Mouse (Mus musculus) thymus, postnatal 4 days (tissue): ENCODE data around the gene Taok3.
A peak's percentile ranks its signal among the peaks of the same experiment; 100 is the strongest.

ENCODE experiments used
- DNase-seq: peaks from one replicate; pipeline ENCODE4 v3.0.0; 2021

Taok3 gene

DNA sequence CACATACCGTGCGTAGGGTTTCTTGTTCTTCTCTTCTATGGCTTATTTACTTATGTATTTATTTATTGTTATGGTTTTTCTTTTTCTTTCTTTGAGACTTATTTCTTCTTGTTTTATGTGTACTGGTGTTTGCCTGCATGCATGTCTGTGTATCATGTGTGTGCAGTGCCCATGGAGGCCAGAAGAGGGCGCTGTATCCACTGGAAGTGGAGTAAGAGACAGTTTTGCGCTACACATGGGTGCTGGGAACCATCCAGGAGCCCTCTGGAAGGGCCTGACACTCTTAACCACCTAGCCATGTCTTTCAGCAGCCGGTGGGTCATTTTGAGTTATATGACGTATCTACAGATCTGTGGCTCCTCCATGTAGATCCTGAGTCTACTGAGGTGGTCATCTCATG is 64.9 kb downstream of the Taok3 start:
- no peak for DNase-seq

DNA sequence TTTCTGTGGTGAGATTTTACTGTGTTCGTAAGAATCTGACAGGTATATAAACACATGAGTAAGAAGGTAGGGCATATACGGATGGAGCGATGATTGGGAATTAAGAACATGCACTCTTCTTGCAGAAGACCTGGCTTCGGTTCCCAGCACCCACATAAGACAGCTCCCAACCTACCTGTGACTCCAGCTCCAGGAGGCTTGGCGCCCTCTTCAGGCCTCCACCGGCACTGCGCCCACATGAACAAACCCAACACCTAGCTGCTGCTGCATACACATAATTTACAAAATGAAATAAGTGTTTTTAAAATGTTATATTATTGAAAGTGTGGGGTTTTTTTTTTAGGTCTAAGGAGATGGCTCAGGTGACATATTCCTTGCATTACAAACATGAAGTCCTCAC is 65.7 kb downstream of the Taok3 start:
- peak; percentile 50 for DNase-seq

DNA sequence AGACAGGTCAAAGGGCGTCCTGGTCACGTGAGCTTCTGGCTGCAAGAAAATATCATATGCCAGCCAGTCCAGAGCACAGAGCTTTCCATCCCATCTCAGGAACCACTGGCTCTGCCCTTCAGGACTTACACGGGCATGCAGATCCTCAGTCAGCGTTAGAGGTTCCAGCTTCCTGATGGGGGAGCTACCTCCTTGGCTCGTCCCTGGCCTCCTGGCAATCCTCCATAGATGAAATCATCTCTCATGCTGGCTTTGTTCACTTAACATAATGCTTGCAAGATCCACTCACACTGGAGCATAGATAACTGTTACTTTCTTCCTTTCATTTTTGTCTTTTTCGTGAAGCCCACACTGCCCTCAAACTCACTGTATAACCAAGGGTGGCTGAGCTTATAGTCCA is 72.1 kb downstream of the Taok3 start:
- DNase-seq, result no peak

DNA sequence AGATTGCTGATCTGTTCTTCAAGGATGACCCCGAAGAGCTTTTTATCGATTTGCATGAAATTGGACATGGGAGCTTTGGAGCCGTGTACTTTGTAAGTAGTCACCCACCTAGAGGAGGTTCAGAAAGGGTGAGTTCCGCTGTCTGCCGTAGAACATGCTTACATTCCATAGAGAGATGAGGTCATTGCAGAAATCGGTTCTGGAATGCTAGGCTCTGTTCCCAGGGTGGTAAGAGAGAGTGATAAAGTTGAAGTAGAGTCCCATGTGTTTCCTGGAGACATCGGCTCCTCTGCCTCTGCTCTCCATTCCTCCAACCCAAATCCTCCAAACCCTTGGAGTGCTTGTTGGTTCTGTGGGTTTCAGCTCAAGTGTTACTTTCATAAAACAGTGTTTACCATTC is 73.8 kb downstream of the Taok3 start:
- no peak for DNase-seq

DNA sequence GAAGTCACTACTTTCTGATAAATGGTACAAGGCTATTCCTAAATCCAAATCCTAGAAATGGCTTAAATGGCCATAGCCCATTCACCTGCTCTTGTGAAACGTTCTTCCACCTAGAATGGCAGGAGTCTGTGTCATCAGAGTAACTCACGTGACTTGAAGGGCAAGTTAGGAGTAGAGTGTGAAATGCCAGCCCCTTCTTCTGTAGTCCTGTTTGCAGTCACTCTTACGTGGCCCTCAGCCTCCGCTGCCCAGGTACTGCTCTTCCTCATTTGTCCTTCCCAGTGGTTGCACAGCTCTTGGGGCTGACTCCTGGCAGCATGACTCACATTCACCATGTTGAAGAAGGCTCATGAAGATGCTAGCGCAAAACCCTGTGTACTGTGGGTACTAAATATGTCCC is 74.7 kb downstream of the Taok3 start:
- DNase-seq, result no peak

DNA sequence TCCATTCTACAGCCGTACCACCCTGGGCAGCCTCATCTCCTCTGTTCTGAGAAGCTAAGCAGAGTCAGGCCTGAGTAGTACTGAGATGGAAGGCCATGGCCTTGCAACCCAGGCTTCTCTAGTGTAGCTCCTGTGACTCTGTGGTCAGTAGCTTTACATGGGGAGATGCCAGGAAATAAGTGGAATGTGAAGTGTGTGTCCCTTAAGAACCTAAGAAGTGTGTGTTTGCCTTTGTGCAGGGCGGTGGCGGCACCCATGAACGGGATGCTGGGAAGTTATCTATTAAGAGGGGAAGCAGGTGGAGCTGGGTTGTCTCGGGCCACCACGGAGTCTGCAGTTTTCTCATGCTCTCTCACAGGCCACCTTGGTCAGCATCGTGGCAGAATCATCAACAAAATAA is 76.6 kb downstream of the Taok3 start:
- no peak for DNase-seq

DNA sequence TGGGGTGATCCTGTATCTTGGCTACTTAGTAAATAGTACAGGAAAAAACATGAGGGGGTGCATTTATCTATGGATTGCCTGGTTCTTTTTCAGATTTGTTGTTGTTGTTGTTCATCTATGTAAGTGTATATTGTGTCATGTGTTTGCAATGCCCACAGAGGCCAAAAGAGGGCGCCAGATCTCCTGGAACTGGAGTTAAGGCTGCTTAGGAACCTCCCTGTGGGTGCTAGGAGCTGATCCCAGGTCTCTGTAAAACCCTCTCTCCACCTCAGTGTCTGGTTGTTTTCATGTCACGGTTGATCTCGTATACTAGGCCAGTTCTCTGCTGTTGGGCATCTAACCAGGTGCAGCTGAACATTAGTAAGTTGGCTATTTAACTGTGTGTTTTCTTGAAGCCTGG is 78.5 kb downstream of the Taok3 start:
- no peak for DNase-seq

DNA sequence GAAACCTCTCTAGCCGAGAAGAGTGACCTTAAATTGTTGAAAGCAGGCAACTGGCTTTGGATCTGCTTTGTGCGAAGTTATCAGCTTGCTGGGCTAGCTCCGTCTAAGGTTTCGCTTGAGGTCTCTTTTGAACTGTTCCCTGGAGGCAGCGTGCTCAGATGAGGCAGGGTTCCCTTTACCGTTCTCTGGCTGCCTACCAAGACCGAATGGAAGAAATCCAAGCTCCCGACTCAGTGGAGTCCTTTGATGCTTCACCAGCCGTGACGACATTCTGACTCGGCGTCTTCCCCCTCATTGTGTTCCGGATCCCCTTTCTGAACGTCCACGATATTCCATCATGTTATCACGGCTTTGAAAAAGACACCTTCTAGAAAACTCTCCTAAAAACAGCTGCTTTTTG is 87.4 kb downstream of the Taok3 start:
- no peak for DNase-seq

DNA sequence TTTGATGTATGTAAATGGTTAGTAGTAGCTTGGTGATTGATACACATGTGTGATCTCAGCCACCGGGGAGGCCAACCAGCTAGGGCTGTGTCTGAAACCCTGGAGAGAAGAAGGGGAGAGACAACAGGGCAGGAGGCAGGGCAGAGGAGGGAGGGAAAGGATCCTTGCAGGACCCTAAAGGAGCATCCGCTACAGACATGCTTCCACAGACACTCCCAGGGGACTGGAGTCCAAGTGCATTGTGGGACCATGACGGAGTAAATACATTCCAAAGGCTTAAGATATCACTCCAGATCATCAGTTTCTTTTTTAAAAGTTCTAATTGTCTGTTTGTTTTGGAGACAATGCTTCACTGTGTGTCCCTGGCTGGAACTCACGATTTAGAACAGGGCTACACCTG is 94.1 kb downstream of the Taok3 start:
- no peak for DNase-seq

DNA sequence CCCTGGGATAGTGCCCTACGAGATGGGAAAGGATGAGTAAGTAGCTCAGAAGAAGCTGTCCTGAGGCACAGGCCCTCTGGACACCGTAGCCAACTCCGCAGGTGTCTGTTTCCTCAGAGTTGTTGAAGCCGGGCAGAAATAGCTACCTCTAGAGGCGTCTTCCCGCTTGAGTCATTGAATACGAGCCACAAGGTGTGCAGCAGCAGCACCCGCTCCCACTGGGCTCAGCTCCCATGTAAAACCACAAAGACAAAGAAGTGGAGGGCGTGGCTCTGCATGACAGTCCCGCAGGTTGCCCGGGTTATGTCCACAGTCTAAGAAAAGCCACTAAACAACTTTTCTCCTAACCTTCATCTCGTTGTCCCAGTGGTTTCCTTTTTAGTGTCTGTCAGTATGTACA is 111.1 kb downstream of the Taok3 start:
- no peak for DNase-seq

DNA sequence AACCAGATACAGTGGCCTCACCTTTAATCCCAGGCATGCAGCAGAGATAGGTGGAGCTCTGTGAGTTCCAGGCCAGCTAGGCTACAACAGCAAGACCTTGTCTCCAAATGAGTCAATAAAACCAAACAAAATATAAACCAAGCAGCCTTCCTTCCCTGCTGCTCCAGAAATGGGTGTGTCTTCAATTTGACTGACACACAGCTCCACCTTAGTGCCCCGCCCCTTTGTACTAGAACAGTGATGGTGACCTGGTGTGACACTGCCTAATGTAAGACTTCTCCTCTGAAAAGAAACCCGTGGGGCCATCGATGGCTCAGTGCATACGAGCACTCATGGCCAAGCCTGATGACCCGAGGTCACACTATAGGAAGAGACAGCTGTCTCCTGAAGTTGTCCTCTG is 116.6 kb downstream of the Taok3 start:
- no peak for DNase-seq

DNA sequence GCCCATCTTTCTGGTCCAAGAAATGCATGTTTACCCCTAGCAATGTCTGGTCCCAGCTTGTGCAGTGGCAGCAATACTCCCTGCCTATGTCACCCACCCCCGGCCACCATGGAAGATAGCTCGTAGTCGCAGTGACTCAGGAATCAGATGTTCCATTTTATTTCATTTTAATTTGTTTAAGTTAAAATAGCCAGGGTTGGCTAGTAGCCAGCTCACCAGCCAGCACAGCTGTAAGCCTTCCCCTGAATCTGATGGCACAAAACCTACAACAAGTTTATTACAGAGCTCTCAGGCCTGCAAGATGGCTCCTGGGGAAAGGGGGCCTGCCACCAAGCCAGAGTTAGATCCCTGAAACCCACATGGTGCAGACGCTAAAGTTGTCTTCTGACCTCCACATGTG is 119.2 kb downstream of the Taok3 start:
- no peak for DNase-seq

DNA sequence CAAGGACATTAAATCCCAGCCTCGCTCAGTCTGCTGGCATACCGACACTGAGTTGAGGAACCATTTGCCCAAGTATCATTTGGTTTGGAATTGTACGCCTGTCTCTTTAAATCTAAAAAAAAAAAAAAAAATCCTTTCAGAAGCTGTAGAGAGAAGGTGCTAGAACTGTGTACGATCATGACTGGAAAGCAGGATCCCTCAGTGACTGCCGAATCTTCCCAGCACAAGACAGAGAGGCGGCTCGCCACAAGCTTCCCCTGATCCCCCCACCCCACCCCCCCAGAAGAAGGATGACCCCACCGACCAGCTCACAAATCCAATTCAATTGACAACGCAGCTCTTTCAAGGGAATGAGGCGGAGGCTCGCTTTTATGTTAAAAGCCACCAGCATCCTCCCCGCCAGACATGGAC is 120.4 kb downstream of the Taok3 start:
- DNase-seq, result no peak

DNA sequence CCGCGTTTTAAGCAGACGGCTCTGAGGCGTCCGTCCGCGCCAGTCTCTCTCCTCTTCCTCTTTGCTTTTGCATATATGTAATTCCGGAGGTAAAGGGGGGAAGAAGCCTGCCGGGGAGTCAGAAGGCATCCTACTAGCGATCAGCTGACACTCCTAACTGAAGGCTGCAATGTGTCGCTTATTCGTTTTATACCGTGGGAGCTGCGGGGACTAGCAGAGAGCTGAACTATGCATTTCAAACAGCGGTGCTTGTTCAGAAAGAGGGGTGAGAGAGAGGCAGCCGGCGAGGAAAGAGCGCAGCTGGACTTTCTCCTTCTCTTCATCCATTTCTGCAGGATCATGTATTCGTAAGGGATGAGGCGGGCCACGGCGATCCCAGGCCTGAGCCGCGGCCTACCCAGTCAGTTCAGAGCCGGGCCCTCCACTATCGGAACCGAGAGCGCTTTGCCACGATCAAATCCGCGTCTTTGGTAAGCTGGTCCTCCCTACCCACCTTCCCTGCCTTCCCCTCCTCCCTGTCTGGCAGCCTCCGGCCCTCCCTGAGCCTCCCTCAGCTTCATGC is 120.9 kb downstream of the Taok3 start:
- DNase-seq, result no peak

DNA sequence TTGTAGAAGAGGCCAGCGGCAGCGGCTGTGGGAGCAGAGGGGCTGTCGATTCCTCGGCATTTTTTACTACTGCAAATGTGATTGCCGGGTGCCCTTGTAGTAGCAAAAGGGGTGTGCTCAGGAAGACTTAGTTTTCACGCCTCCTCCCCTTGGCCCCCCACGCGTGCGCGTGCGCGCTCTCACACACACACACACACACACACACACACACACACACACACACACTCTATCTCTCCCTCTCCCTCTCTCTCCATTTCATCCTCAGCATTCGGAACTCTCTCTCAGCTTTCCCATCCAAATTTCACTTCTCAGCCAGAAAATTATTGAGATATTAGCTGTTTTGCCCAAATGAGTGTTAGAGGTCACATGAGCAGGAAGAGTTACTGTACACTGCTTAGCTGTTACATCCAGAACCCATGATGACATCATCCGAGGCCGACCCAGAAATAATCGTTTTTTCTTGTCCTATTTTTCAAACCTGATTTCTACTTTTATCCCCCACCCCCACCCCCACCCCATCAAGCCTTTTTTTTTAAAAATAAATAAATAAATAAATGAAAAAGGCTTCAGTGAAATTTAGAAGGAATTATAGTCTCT is 122.1 kb downstream of the Taok3 start:
- DNase-seq, result no peak

DNA sequence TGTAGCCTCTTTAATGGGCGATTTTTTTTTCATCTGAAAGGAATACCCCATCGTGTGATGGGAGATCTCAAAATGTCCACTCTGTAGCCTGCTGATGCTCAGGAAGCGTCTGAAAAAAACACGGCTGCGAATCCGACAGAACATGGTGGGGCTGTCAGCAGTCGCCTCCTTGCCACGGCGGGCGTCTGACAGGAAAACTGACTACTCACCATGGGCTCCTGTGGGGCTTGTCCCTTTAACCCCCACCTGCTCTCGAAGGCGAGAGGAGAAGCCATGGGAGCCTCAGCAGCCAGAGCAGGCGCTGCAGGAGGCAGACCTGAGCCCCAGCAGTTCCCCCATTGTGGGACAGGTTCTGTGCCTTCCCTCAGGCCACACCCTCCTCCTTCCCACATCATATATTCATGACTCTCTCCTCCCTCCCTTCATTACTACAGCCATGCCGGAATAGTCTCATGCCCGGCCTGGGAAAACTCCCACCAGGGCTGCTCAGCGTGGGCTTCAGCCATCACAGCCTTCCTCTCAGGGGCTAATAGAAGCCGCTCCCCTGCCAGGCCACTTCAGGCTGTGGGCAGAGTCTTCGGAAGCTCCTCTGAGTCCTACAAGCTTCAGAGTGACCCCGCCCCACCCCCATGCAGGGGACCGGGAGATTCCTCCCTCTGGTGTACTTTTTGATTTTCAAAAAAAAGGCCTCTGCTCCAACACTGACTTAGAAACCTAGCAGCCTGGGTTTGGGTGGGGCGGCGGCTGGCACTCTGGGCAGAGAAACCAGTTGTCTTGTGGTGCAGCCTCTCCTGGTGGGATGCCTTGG is 122.9 kb downstream of the Taok3 start:
- DNase-seq, result no peak

DNA sequence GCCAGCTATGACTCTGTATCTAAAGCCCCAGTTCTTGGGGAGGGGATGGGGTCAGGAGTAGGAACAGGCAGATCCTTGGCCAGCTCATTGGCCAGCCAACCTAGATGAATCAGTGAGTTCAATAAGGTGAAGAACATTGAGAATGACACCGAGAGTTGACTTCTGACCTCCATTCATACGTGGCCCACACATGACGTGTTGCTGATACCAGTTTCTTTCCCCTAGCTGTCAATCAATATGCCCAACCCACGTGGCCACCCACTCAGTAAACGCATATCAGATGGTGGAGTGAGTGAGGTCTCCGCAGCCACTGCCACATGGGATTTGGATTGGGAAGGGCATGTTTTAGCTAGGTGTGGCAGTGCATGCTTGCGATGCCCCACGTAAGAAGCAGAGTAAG is 125.2 kb downstream of the Taok3 start:
- no peak for DNase-seq

DNA sequence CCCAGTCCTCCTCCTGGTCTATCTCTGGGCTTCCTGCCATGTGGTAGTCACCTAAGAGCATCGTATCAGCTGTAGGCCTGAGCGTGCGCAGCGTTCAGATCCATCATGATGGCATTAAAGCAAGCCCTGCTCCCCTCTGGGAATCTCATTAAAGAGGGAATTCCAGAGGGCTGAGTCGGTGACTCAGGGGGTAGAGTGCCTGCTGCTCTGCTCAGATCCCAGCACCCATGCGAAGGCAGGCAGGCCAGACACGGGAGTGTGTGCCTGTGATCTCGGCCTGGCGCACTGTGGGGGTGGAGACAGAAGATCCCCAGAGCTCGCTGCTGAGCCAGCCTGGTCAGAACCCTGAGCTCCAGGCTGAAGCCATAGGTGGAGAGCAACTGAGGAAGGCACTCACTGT is 128.4 kb downstream of the Taok3 start:
- DNase-seq, result no peak

DNA sequence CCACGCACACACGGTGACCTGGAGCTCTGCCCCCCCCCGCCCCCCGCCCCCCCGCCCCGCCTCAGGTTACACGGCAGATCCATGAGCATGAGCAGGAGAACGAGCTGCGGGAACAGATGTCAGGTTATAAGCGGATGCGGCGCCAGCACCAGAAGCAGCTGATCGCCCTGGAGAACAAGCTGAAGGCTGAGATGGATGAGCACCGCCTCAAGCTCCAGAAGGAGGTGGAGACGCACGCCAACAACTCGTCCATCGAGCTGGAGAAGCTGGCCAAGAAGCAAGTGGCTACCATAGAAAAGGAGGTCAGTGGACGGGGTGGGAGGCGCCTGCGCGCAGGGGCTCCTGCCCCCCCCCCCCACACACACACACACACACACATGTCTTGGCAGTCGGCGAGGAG is 130.9 kb downstream of the Taok3 start:
- DNase-seq, result no peak

DNA sequence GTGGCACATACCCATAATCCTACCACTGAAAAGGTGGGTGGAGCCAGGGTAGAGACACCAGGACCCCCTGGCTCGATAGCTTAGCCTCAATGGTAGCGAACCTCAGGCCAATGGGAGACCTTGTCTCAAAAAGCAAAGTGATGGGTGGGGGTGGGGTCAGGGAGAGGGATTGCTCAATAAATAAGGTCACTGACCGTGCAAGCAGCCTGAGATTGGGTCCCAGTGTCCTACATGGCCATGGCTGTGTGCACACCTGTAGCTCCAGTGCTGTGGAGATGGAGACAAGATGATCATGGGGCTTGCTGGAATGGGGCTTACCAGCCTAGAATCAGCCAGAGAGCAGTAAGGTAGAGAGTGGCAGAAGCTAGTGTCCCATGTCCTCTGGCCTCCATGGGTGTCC is 131.8 kb downstream of the Taok3 start:
- no peak for DNase-seq

DNA sequence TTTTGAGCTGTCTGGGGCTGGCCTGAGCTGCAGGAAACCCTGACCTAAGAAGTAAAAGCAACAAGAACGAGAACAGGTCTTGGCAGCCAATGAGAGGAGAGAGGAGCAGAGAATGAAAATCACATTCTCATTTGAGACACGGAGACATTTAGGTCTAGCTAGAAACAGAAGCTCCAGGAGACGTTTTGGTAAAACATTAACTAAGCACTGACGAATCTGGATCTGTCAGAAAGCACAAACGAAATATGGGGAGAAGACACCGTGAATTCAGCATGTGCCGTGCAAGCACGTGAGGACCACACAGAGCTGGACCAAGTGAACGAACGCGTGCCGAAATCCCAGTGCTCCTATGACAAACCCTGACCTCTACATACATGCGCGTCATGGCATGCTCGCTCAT is 138.3 kb downstream of the Taok3 start:
- no peak for DNase-seq

DNA sequence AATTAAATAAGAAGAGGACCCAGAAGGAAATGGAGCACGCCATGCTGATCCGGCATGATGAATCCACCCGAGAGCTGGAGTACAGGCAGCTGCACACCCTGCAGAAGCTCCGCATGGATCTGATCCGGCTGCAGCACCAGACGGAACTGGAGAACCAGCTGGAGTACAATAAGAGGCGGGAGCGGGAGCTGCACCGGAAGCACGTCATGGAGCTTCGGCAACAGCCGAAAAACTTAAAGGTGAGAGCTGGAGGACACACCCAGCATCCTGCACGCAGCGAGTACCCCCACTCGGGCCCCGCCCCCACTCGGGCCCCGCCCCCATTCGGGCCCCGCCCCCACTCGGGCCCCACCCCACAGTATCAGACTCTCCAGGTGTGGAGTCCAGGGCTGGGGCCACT is 143.6 kb downstream of the Taok3 start:
- no peak for DNase-seq

DNA sequence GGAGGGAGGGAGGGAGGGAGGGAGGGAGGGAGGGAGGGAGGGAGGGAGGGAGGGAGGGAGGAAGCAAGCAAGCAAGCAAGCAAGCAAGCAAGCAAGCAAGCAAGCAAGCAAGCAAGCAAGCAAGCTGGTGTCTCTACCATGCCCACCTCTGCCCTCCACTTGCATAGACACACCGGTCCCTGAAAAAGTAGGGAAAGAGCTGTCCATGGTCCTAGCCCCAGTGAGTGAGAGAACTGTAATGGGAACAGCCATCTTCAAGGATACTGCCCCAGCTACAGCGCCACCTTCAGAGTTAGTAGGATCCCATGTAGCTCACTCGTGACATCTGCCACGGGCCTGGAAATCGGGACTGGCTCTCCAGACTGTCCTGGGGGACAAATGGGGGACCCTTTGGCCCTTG is 144.8 kb downstream of the Taok3 start:
- no peak for DNase-seq

DNA sequence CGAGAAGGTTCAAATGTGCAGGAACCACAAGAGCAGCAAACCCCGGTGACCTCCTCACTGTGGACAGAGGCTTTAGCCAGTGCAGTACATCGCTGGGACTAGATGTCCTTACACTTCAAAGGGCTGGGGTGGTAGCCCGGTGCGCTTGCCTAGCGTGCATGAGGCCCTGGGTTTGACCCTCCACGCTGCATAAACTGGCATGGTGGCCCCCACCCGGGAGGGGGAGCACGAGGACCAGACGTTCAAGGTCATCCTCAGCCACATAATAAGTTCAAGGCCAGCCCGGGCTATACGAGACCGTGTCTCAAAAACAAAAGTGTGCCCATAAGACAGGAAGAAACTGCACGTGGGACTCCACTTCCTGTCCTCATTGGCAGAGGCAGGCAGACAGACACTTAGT is 148.0 kb downstream of the Taok3 start:
- no peak for DNase-seq

DNA sequence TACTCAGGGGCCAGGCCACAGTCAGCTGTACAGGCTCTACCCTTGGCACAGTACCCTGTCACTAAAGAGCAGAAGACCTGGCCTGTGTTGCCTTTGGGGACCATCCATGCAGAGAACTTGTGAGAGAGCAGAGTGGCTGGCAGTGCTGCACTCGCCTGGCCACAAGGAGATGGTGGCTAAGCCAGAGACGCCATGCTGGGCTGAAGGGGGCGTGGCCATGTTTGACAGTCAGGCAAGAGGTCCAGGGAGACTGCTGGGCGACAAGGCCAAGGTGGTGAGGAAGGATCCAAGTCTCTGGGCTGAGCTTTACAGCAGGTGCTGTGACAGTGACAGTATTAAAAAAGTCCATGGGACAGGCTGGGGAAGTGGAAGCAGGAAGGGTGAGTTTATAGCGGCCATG is 148.8 kb downstream of the Taok3 start:
- no peak for DNase-seq
